In genomic region chr9:59059158-59059557, GRCm38 (mm10) we compare ENCODE assay signal across 12 mouse cellular contexts.
"Had no signal": no experiment of that assay in that cellular context is flagged by ENCODE, and none has a peak within 500 bp of the region (broad histone marks: within the 10 kb centered on the region; RNA-seq: fewer than 3 reads in every experiment).

No protein-coding gene starts in this region.

- H3K27me3 ChIP-seq: kidney, embryonic 15.5 days; limb, embryonic 15.5 days; liver, embryonic 12.5 days; neural tube, embryonic 15.5 days had no signal

- H3K4me2 ChIP-seq: kidney, embryonic 15.5 days; limb, embryonic 15.5 days; liver, embryonic 12.5 days; lung, embryonic 14.5 days; neural tube, embryonic 15.5 days had no signal

- ATAC-seq: liver, embryonic 12.5 days had no signal

- DNase-seq: kidney, postnatal 14 days; lung, embryonic 14.5 days; lung, postnatal 10 days; lung, postnatal 4 days; thymus, postnatal 4 days had no signal

- H3K9ac ChIP-seq: kidney, embryonic 15.5 days; limb, embryonic 15.5 days; liver, embryonic 12.5 days; lung, embryonic 14.5 days; neural tube, embryonic 15.5 days had no signal

- H3K27ac ChIP-seq: kidney, embryonic 15.5 days; limb, embryonic 15.5 days; liver, embryonic 12.5 days; midbrain, embryonic 10.5 days; neural tube, embryonic 15.5 days; stomach, postnatal 0 days had no signal

- H3K4me1 ChIP-seq: limb, embryonic 15.5 days; liver, embryonic 12.5 days had no signal

- H3K4me3 ChIP-seq: kidney, embryonic 15.5 days; limb, embryonic 15.5 days; liver, embryonic 12.5 days; midbrain, embryonic 10.5 days; myocyte; neural tube, embryonic 15.5 days had no signal

- H3K36me3 ChIP-seq: kidney, embryonic 15.5 days; limb, embryonic 15.5 days; liver, embryonic 12.5 days; midbrain, embryonic 10.5 days; neural tube, embryonic 15.5 days had no signal

- H3K9me3 ChIP-seq: kidney, embryonic 15.5 days; limb, embryonic 15.5 days; liver, embryonic 12.5 days; midbrain, embryonic 10.5 days; neural tube, embryonic 15.5 days had no signal
